In the genomic region with DNA sequence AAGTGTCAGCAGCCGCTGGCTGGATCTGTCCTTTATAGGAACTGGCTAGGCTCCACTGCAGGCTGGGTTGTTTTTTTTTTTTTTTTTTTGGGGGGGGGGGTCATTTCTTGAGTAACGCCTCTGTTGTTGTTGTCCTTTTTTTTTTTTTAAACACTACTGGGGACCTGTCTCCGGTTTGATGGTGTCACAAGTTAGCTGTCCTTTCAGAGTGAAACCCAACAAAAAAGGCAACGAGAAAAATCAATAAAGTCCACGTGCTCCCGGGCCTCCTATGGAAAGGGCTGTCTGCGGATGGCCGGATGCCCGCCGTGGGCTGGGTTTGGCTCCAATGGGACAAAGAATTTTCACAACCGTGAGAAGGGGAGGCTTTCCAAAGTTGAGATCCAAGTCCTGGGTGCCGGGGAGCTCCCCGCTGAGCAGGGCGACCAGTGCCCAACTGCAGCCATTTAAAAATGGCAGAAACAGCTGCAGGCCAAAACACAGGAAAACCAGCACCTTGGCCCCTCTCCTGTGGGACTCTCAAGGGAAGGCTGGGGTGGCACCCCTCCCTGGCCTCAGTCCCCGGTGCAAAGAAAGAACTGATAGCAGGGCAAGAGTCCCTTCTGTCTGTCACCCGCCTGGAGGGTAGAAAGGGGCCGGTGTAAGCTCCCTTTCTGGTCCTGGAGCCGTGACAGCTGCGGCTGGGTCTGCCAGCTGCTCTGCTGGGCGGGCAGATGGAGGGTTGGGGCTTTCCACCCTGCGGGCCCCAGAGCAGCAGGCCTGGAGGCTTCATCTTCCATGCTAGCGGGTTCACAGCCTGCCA, we compare ENCODE assay signal across 8 mouse cellular contexts. TPM values are rescaled to one million over a fixed set of nuclear protein-coding genes. Genes with fewer than 3 reads are reported as not detected.
DNase-seq lines count a peak whose midpoint lies in the region; ATAC-seq and TF ChIP-seq lines count a peak whose summit lies in the region.

No protein-coding gene starts in this region.

- WGBS in embryonic facial prominence, embryonic 15.5 days = 1% methylated on average over 22 of the region's 22 CpGs
- 3% methylated on average over 22 of the region's 22 CpGs for WGBS in heart, embryonic 12.5 days
- 3% methylated on average over 22 of the region's 22 CpGs for whole genome bisulfite sequencing in kidney, embryonic 16.5 days
- WGBS in liver, embryonic 14.5 days (ENCODE audit: insufficient replicate concordance) = 5% methylated on average over 22 of the region's 22 CpGs
- 1% methylated on average over 22 of the region's 22 CpGs for WGBS in neural tube, embryonic 12.5 days

- H3K36me3 ChIP-seq in embryonic facial prominence, embryonic 15.5 days = no peaks in the 10 kb centered on the region
- H3K36me3 ChIP-seq in heart, embryonic 12.5 days = peaks cover 4% of the 10 kb centered on the region; the same call in 1 of the 2 replicates
- H3K36me3 ChIP-seq in kidney, embryonic 16.5 days (ENCODE audit: insufficient read depth, low read length) = no peaks in the 10 kb centered on the region
- H3K36me3 ChIP-seq in liver, embryonic 14.5 days (replicated peaks; ENCODE audit: control insufficient read depth, insufficient read depth, low read depth) = no peaks in the 10 kb centered on the region
- peaks cover 11% of the 10 kb centered on the region; the same call in 1 of the 2 replicates for H3K36me3 ChIP-seq in neural tube, embryonic 12.5 days

- peak; percentile 45 for DNase-seq in 416B (ENCODE audit: low read depth)
- DNase-seq in adrenal gland, postnatal 14 days = peak; percentile 85
- DNase-seq in liver, embryonic 14.5 days (ENCODE audit: low read depth in 3 of 3, low spot score in 3 of 3) = peak in 2 of 3 experiments; percentile 26 to 32
- peak; percentile 80 for DNase-seq in testis, postnatal 10 days (ENCODE audit: low spot score)

- peak overlapping the region; percentile 86 for H3K4me3 ChIP-seq in embryonic facial prominence, embryonic 15.5 days (replicated peaks)
- peak overlapping the region; percentile 75 for H3K4me3 ChIP-seq in heart, embryonic 12.5 days
- H3K4me3 ChIP-seq in kidney, embryonic 16.5 days (ENCODE audit: low read length) = peak overlapping the region; percentile 95
- H3K4me3 ChIP-seq in liver, embryonic 14.5 days (ENCODE audit: insufficient read depth in 1 of 2, low read depth in 2 of 2, low read length in 2 of 2) = peak overlapping the region; percentile 84 to 88
- peak overlapping the region; percentile 96 for H3K4me3 ChIP-seq in neural tube, embryonic 12.5 days

- no peaks in the 10 kb centered on the region for H3K9me3 ChIP-seq in embryonic facial prominence, embryonic 15.5 days (replicated peaks)
- H3K9me3 ChIP-seq in heart, embryonic 12.5 days (replicated peaks) = no peaks in the 10 kb centered on the region
- H3K9me3 ChIP-seq in kidney, embryonic 16.5 days (ENCODE audit: low read length) = no peaks in the 10 kb centered on the region
- H3K9me3 ChIP-seq in liver, embryonic 14.5 days (ENCODE audit: control insufficient read depth, low read length) = no peaks in the 10 kb centered on the region
- H3K9me3 ChIP-seq in neural tube, embryonic 12.5 days = no peaks in the 10 kb centered on the region

- no peaks in the 10 kb centered on the region for H3K27me3 ChIP-seq in embryonic facial prominence, embryonic 15.5 days
- no peaks in the 10 kb centered on the region for H3K27me3 ChIP-seq in heart, embryonic 12.5 days (replicated peaks)
- no peaks in the 10 kb centered on the region for H3K27me3 ChIP-seq in kidney, embryonic 16.5 days (ENCODE audit: insufficient read depth, low read length)
- H3K27me3 ChIP-seq in liver, embryonic 14.5 days (ENCODE audit: control insufficient read depth, insufficient read depth, low read length) = no peaks in the 10 kb centered on the region
- no peaks in the 10 kb centered on the region for H3K27me3 ChIP-seq in neural tube, embryonic 12.5 days (replicated peaks)

- no peak for TF ChIP-seq CTCF in liver, embryonic 14.5 days (IDR thresholded peaks at IDR 0.05; ENCODE audit: low read depth)

- H3K4me2 ChIP-seq in embryonic facial prominence, embryonic 15.5 days (replicated peaks) = peak overlapping the region; percentile 84
- H3K4me2 ChIP-seq in heart, embryonic 12.5 days = peak overlapping the region; percentile 92
- H3K4me2 ChIP-seq in kidney, embryonic 16.5 days (replicated peaks; ENCODE audit: low read depth, low read length) = peak overlapping the region; percentile 89
- H3K4me2 ChIP-seq in liver, embryonic 14.5 days (ENCODE audit: low read depth) = peak overlapping the region; percentile 81
- H3K4me2 ChIP-seq in neural tube, embryonic 12.5 days (replicated peaks) = peak overlapping the region; percentile 91

- H3K27ac ChIP-seq in embryonic facial prominence, embryonic 15.5 days (replicated peaks) = peak overlapping the region; percentile 98
- H3K27ac ChIP-seq in heart, embryonic 12.5 days (ENCODE audit: poor library complexity, severe bottlenecking) = peak overlapping the region; percentile 97
- peak overlapping the region; percentile 99 for H3K27ac ChIP-seq in kidney, embryonic 16.5 days (ENCODE audit: low read length)
- H3K27ac ChIP-seq in liver, embryonic 14.5 days = no peak overlapping the region; the same call in 1 of the 2 replicates
- H3K27ac ChIP-seq in neural tube, embryonic 12.5 days = peak overlapping the region; percentile 99

- peak overlapping the region; percentile 89; the same call in 1 of the 2 replicates for H3K9ac ChIP-seq in embryonic facial prominence, embryonic 15.5 days
- peak overlapping the region; percentile 98 for H3K9ac ChIP-seq in heart, embryonic 12.5 days
- H3K9ac ChIP-seq in kidney, embryonic 16.5 days (replicated peaks; ENCODE audit: low read length) = peak overlapping the region; percentile 97
- H3K9ac ChIP-seq in liver, embryonic 14.5 days (replicated peaks) = peak overlapping the region; percentile 82
- peak overlapping the region; percentile 99 for H3K9ac ChIP-seq in neural tube, embryonic 12.5 days

- peak; percentile 51; the same call in 1 of the 2 replicates for ATAC-seq in embryonic facial prominence, embryonic 15.5 days (ENCODE audit: insufficient number of reproducible peaks, low FRiP score, low TSS enrichment, low read depth)
- ATAC-seq in heart, embryonic 12.5 days (ENCODE audit: insufficient number of reproducible peaks, low FRiP score) = no peak
- ATAC-seq in kidney, embryonic 16.5 days (ENCODE audit: low FRiP score, low TSS enrichment) = peak; percentile 42
- ATAC-seq in liver, embryonic 14.5 days (ENCODE audit: insufficient read depth) = no peak
- ATAC-seq in neural tube, embryonic 12.5 days (ENCODE audit: low FRiP score, low read depth) = peak; percentile 39

- no peak for TF ChIP-seq EP300 in liver, embryonic 14.5 days (IDR thresholded peaks at IDR 0.05; ENCODE audit: low read depth)

- peaks cover 43% of the 10 kb centered on the region for H3K4me1 ChIP-seq in embryonic facial prominence, embryonic 15.5 days
- peaks cover 43% of the 10 kb centered on the region for H3K4me1 ChIP-seq in heart, embryonic 12.5 days (replicated peaks)
- H3K4me1 ChIP-seq in kidney, embryonic 16.5 days (ENCODE audit: insufficient read depth, low read length) = peaks cover 42% of the 10 kb centered on the region
- H3K4me1 ChIP-seq in liver, embryonic 14.5 days (replicated peaks; ENCODE audit: control insufficient read depth in 2 of 2, insufficient read depth in 2 of 2, low read length in 1 of 2) = peaks cover 7 to 10% of the 10 kb centered on the region in 2 experiments; a peak in 2 of 4 replicates
- H3K4me1 ChIP-seq in neural tube, embryonic 12.5 days = peaks cover 37% of the 10 kb centered on the region

RNA-seq across cellular contexts. Expression of a gene that starts 2.4 kb away (rescaled TPM):
- total RNA-seq in adrenal gland, postnatal 14 days (2021) = 11.9 and 16.1 TPM in 2 replicates
- 28.9 and 31.0 TPM in 2 replicates for polyA plus RNA-seq in embryonic facial prominence, embryonic 15.5 days (2015; fragmentation: Nextera tagmentation; extraction: Ambion mirVana)
- polyA plus RNA-seq in heart, embryonic 12.5 days (2016; fragmentation: Nextera tagmentation; extraction: Ambion mirVana) = 16.3 and 16.6 TPM in 2 replicates
- polyA plus RNA-seq in kidney, embryonic 16.5 days (2015; fragmentation: Nextera tagmentation; extraction: Ambion mirVana) = 40.0 and 47.9 TPM in 2 replicates
- polyA plus RNA-seq in liver, embryonic 14.5 days (2012; rRNA removed) = 5.0 and 5.6 TPM in 2 replicates
- polyA plus RNA-seq in liver, embryonic 14.5 days (2014; fragmentation: Nextera tagmentation; extraction: Ambion mirVana) = 4.6 and 4.9 TPM in 2 replicates
- 66.7 and 70.9 TPM in 2 replicates for polyA plus RNA-seq in neural tube, embryonic 12.5 days (2016; fragmentation: Nextera tagmentation; extraction: Ambion mirVana)

RNA-seq across cellular contexts. Expression of a gene that starts 48.5 kb away (rescaled TPM):
- total RNA-seq in adrenal gland, postnatal 14 days (2021) = 24.8 and 31.8 TPM in 2 replicates
- 17.9 and 20.7 TPM in 2 replicates for polyA plus RNA-seq in embryonic facial prominence, embryonic 15.5 days (2015; fragmentation: Nextera tagmentation; extraction: Ambion mirVana)
- 14.2 TPM in 2 replicates for polyA plus RNA-seq in heart, embryonic 12.5 days (2016; fragmentation: Nextera tagmentation; extraction: Ambion mirVana)
- polyA plus RNA-seq in kidney, embryonic 16.5 days (2015; fragmentation: Nextera tagmentation; extraction: Ambion mirVana) = 17.4 and 21.1 TPM in 2 replicates
- 3.0 and 3.7 TPM in 2 replicates for polyA plus RNA-seq in liver, embryonic 14.5 days (2012; rRNA removed)
- polyA plus RNA-seq in liver, embryonic 14.5 days (2014; fragmentation: Nextera tagmentation; extraction: Ambion mirVana) = 2.5 and 3.5 TPM in 2 replicates
- 21.7 and 23.3 TPM in 2 replicates for polyA plus RNA-seq in neural tube, embryonic 12.5 days (2016; fragmentation: Nextera tagmentation; extraction: Ambion mirVana)

Comparison
In these comparisons a context has a peak if more than half of its experiments do, and no peak if none do; other contexts are left out.
1. DNase-seq: peak in every context shown above with its lines; median percentile 85 in adrenal gland, postnatal 14 days; 80 in testis, postnatal 10 days; 45 in 416B; 29 in liver, embryonic 14.5 days.
2. ATAC-seq: peak in embryonic facial prominence, embryonic 15.5 days (single experiment), kidney, embryonic 16.5 days (single experiment) and neural tube, embryonic 12.5 days (single experiment); none in heart, embryonic 12.5 days (single experiment) and liver, embryonic 14.5 days (single experiment).
3. Peak in every context shown above with its lines, with median percentiles within 50 percentile points of each other: H3K4me2 ChIP-seq, H3K4me3 ChIP-seq and H3K9ac ChIP-seq.